Mouse (Mus musculus) neural tube, embryonic 11.5 days (tissue): ENCODE results near the gene Phgdh. TPM values are rescaled to one million over a fixed set of nuclear protein-coding genes. Genes with fewer than 3 reads are reported as not detected.

Source experiments
- ATAC-seq: fragments of 200-750 bp; cut with Nextera tagmentation; 2 replicates; pipeline ENCODE4 v1.8.0; 2017; ENCODE audit warnings: moderate number of reproducible peaks, mild to moderate bottlenecking, moderate TSS enrichment, moderate library complexity; ENCODE audit not compliant: insufficient read depth, low FRiP score, low TSS enrichment
- DNase-seq: peaks from one replicate; pipeline ENCODE4 v3.0.0-alpha.2; 2015; ENCODE audit warnings: low spot score
- H3K27ac ChIP-seq: fragments of 300-500 bp; sonication (generic); 2 replicates; pipeline ENCODE4 v1.5.1; 2014; ENCODE audit warnings: low read depth, mild to moderate bottlenecking, low read length
- H3K27me3 ChIP-seq: fragments of 300-500 bp; sonication (generic); 2 replicates; pipeline ENCODE4 v1.6.1; 2014; ENCODE audit warnings: mild to moderate bottlenecking, low read length, mixed read lengths; ENCODE audit not compliant: control insufficient read depth, insufficient read depth
- H3K36me3 ChIP-seq: fragments of 300-500 bp; sonication (generic); 2 replicates; pipeline ENCODE4 v1.6.1; 2014; ENCODE audit warnings: mild to moderate bottlenecking, low read length, moderate library complexity, mixed read lengths; ENCODE audit not compliant: control insufficient read depth, insufficient read depth
- H3K4me1 ChIP-seq: fragments of 300-500 bp; sonication (generic); 2 replicates; pipeline ENCODE4 v1.6.1; 2014; ENCODE audit warnings: low read length, mixed read lengths; ENCODE audit not compliant: control insufficient read depth, insufficient read depth
- H3K4me2 ChIP-seq: fragments of 300-500 bp; sonication (generic); 2 replicates; pipeline ENCODE4 v1.6.1; 2014; ENCODE audit warnings: low read depth, mild to moderate bottlenecking, moderate library complexity
- H3K4me3 ChIP-seq: fragments of 300-500 bp; sonication (generic); 2 replicates; pipeline ENCODE4 v1.5.1; 2014; ENCODE audit warnings: low read depth, low read length
- H3K9ac ChIP-seq: fragments of 300-500 bp; sonication (generic); 2 replicates; pipeline ENCODE4 v1.6.1; 2014; ENCODE audit warnings: mild to moderate bottlenecking, low read length
- H3K9me3 ChIP-seq: fragments of 300-500 bp; sonication (generic); 2 replicates; pipeline ENCODE4 v1.6.1; 2016; ENCODE audit warnings: low read length; ENCODE audit not compliant: control insufficient read depth
- WGBS: fragments of 180-500 bp; shearing (Covaris S2); extraction: QIAGEN DNeasy Blood & Tissue Kit; methylation state at CpG from one replicate; pipeline ENCODE4 v1.1.7; 2014; 5-methylcytosine and 5-hydroxymethylcytosine counted together
- polyA plus RNA-seq: library from polyadenylated mRNA; unstranded; fragments of >200 nt; fragmentation: Nextera tagmentation; extraction: Ambion mirVana; gene quantifications from 2 replicates; pipeline ENCODE4 v1.2.1, GENCODE M21; 2014

The Phgdh gene
- polyA plus RNA-seq, 1 experiment from 2014 or later, result 321 TPM

DNA sequence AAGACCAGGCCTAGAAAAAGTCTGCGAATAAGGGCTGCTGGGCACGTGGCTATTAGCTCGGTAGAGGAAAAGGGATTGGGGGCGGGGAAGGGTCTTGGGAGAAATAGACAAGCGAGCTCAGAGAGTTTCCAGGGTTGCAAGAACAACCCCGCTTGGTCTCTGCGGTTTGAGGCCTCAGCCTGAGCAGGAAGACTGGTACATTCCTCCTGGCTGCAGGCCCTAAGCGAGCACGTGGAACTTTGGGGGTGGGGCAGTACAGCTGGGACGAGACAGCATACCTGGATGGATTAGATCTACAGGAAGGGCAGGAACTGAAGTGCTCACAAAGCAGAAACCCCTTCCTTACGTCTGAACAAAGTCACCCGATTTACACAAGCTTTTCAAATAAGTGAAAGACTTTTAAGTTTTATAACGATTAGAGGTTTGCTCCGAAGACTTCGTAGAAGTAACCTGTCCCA, 1.2 kb downstream of the Phgdh start:
- H3K4me3 ChIP-seq, result peak overlapping the region; percentile 76
- peak; percentile 60 for DNase-seq
- no peaks in the 10 kb centered on the region for H3K9me3 ChIP-seq
- ATAC-seq, result peak; percentile 21; the same call in 1 of the 2 replicates
- peak overlapping the region; percentile 92 for H3K4me2 ChIP-seq
- H3K27me3 ChIP-seq, result no peaks in the 10 kb centered on the region
- H3K4me1 ChIP-seq, result peaks cover 24% of the 10 kb centered on the region
- H3K9ac ChIP-seq, result peak overlapping the region; percentile 82
- H3K36me3 ChIP-seq, result no peaks in the 10 kb centered on the region
- 5% methylated on average over 15 of the region's 15 CpGs for WGBS
- H3K27ac ChIP-seq, result no peak overlapping the region

DNA sequence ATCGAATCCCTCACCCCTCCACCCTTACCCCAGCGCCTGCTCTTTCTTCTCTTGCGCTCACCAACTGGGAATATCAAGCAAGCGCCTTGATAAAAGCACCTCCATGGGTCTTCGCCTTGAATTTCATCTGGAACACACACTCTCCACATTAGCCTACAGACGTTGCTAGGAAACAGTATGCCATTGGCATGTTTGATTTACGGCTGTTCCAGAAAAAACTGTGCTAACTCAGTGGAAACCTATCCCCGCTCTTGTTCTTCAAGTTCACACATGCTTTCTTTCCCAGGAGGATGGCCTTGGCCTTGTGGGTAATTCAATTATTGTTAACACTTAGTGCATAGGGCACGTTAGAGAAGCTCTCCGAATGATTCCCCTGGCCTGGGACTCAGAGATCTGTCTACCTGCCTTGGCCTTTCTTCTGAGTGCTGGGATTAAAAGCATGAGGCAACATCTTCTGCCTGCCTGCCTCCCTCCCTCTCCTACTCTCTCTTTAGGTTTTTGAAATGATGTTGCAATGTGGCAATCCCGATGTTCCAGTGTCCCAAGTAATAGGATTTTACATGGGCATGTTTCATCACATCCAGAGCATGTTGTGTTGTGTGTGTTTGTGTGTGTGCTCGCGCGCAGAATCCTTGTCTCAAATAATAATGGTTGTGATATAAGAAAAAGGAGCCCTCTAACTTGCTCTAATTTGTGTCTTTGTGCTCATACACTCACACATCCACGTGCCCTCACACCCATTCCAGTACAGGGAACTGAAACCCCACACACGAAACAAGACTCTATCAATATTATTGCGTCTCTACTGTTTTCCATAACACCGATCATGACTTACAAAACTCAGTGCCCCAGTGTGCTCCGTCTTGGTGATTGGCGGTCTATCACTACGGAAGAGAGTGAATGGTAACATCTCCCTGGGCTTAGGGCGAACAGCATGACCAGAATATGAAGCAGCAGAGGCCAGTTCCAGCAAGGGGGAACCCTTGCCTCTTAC, 2.8 kb downstream of the Phgdh start:
- Histone ChIP-seq H3K36me3 (no peaks in the 10 kb centered on the region), H3K4me3 (no peak overlapping the region), H3K9ac (no peak overlapping the region), H3K4me1 (peaks cover 24% of the 10 kb centered on the region), H3K9me3 (no peaks in the 10 kb centered on the region), H3K27ac (no peak overlapping the region), H3K4me2 (peak overlapping the region; percentile 92; the same call in 1 of the 2 replicates), H3K27me3 (no peaks in the 10 kb centered on the region)
- WGBS, result 71% methylated on average over 22 of the region's 22 CpGs
- peak; percentile 60 for DNase-seq
- peak; percentile 32; the same call in 1 of the 2 replicates for ATAC-seq

DNA sequence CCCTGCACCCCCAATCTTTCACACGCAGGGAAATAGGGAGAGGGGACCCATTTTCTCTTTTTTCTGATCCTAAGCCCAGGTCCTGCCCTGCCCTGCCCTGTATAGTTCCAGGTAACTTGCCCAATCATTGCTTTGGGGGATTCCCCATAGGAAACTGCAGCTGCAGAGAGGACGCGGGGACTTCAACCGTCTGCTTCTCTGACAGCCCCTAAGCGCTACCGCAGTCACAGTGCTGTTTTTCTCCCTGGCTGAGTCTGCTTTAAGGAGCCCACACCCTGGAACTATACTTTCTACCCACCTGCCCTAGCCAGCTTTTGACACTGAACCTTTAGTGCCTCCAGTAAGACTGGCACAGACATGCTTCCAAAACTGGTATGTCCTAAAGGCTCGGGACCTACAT, 3.9 kb downstream of the Phgdh start:
- Histone ChIP-seq H3K9me3 (no peaks in the 10 kb centered on the region), H3K27me3 (no peaks in the 10 kb centered on the region), H3K4me2 (no peak overlapping the region), H3K36me3 (no peaks in the 10 kb centered on the region), H3K27ac (no peak overlapping the region), H3K9ac (no peak overlapping the region), H3K4me1 (peaks cover 24% of the 10 kb centered on the region), H3K4me3 (no peak overlapping the region)
- DNase-seq (no peak), ATAC-seq (no peak)
- 79% methylated on average over 7 of the region's 7 CpGs for WGBS

DNA sequence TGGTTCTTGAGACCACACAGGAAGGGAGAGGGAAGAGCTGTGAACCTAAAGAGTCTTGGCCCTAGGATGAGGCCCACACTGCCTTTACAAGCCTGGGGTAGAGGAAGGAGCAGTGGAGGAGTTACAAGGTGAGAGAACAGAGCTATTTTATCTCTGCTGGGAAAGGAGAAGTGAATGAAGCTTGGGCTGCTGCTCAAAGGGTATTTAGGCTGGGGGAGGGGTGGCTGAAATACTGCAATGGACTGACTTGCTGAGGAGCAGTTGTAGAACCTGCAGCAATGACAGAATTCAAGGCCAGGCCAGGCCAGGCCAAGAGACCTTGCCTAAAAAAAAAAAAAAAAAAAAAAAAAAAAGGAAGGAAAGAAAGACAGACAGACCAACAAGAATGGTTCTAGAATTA, 4.5 kb downstream of the Phgdh start:
- Histone ChIP-seq H3K9me3 (no peaks in the 10 kb centered on the region), H3K27me3 (no peaks in the 10 kb centered on the region), H3K9ac (no peak overlapping the region), H3K36me3 (no peaks in the 10 kb centered on the region), H3K4me3 (no peak overlapping the region), H3K4me2 (no peak overlapping the region), H3K4me1 (peaks cover 24% of the 10 kb centered on the region), H3K27ac (no peak overlapping the region)
- DNase-seq (no peak), ATAC-seq (no peak)

DNA sequence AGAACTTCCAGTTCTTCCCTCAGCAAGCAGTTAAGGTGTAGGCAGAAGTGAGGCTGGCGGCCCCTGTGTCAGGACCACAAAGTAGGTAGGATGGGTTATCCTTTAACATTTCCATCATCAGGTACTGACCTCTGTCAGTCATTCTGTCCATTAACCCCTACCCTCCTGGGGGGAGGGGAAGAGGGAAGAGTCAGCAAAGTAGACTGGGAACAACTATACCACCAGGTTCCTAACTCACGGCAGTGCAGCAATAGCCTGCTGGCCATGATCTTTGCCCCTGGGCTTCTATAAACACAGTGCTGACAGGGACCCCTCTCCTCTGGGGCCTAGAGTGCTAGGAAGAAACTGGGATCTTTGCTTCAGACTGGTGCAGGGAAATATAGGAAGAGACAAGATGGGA, 5.8 kb downstream of the Phgdh start:
- no peaks in the 10 kb centered on the region for H3K27me3 ChIP-seq
- WGBS, result 81% methylated on average over 2 of the region's 2 CpGs
- H3K4me2 ChIP-seq, result no peak overlapping the region
- H3K9ac ChIP-seq, result no peak overlapping the region
- no peak overlapping the region for H3K27ac ChIP-seq
- no peaks in the 10 kb centered on the region for H3K36me3 ChIP-seq
- DNase-seq (no peak), ATAC-seq (no peak)
- H3K4me1 ChIP-seq, result peaks cover 24% of the 10 kb centered on the region
- H3K9me3 ChIP-seq, result no peaks in the 10 kb centered on the region
- no peak overlapping the region for H3K4me3 ChIP-seq

DNA sequence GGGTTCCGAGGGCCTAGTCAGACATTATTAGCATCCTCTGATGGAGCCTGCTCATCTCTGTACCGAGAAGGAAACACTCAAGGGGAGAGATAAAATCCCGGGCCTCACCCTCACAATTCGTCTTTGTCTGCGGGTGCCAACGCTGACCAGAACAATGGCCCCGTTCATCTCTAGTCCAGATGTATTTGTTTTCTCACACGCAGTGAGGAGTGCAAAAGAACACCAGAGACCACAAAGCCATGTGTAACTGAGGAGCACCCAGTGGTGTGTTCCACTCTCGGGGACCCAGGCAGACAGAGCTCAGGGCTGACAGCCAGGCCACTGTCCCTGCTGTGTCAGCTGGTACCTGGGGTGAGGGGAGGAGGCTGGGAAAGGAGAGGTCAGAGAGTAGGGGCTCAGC, 15.6 kb downstream of the Phgdh start:
- Histone ChIP-seq H3K27me3 (no peaks in the 10 kb centered on the region), H3K9me3 (no peaks in the 10 kb centered on the region), H3K4me1 (peaks cover 7% of the 10 kb centered on the region), H3K27ac (no peak overlapping the region), H3K36me3 (peaks cover 2% of the 10 kb centered on the region), H3K4me3 (no peak overlapping the region), H3K9ac (no peak overlapping the region), H3K4me2 (no peak overlapping the region)
- no peak for DNase-seq
- 57% methylated on average over 9 of the region's 9 CpGs for WGBS
- no peak; the same call in 1 of the 2 replicates for ATAC-seq

DNA sequence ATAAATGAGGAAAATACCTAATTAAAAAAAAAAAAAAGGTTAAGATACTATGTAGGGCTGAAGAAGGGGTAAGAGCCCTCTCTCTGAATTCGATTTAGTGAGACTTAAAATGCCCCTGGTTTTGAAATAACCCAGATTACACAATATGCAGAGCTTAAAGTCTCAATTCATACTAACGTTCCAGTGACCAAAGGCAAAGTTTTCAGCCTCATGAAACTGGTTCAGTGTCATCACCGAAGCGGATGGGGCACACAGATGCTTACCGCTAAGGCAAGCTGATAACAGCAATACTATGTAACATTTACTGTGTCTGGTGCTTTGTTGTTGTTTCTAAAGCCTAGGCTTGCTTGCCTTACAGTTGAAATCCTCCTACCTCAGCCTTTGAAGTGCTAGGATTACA, 17.6 kb downstream of the Phgdh start:
- Histone ChIP-seq H3K4me1 (peaks cover 7% of the 10 kb centered on the region), H3K4me2 (no peak overlapping the region), H3K27me3 (no peaks in the 10 kb centered on the region), H3K36me3 (peaks cover 2% of the 10 kb centered on the region), H3K9me3 (no peaks in the 10 kb centered on the region), H3K9ac (no peak overlapping the region), H3K27ac (no peak overlapping the region), H3K4me3 (no peak overlapping the region)
- WGBS, result 93% methylated on average over 5 of the region's 5 CpGs
- DNase-seq (no peak), ATAC-seq (no peak)

DNA sequence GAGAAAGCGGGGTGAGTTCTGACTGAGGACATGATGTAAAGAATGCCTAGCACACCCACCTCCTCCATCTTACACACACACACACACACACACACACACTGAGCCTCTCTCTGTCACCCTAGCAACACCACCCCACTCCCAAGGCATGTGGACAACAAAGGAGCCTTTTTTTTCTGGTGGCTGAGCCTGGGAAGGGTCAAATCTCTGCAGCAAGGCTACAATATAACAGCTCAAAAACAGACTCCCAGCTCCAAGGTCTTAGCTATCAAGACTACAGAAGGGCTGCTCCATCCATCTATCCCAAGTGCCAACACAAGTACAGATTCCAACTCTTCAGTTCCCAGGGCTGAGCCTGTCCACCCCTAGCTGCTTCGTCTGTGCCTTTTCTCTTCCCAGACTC, 20.6 kb downstream of the Phgdh start:
- Histone ChIP-seq H3K9ac (no peak overlapping the region), H3K27me3 (no peaks in the 10 kb centered on the region), H3K4me3 (no peak overlapping the region), H3K36me3 (peaks cover 4% of the 10 kb centered on the region), H3K27ac (peak overlapping the region; percentile 70), H3K4me1 (peaks cover 7% of the 10 kb centered on the region), H3K9me3 (no peaks in the 10 kb centered on the region), H3K4me2 (no peak overlapping the region)
- ATAC-seq (peak; percentile 84), DNase-seq (peak; percentile 75)
- WGBS, result 45% methylated on average over 2 of the region's 2 CpGs

DNA sequence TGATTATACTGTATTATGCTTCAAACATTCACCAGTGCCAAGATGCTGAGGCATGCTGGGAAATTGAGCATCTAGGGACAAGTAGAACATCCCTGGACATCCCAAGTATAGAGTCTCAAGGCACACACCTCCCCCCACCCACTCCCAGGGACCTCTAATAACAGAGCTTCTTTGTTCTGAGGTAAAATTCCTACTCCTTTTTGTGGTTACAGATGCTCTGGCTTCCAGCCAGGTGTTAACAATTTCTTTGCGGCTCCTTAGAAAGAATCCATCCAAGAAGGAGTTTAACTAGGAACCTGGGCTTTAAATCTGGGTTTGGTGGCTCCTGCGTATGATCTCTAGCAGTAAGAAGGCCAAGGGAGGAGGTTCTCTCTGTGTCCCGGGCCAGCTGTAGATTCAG, 22.6 kb downstream of the Phgdh start:
- Histone ChIP-seq H3K4me1 (peaks cover 7% of the 10 kb centered on the region), H3K36me3 (peaks cover 4% of the 10 kb centered on the region), H3K9ac (no peak overlapping the region), H3K4me2 (no peak overlapping the region), H3K27me3 (no peaks in the 10 kb centered on the region), H3K4me3 (no peak overlapping the region), H3K27ac (no peak overlapping the region), H3K9me3 (no peaks in the 10 kb centered on the region)
- WGBS, result 85% methylated on average over 3 of the region's 3 CpGs
- DNase-seq (no peak), ATAC-seq (no peak)
